Mouse (Mus musculus) lung, adult 2 months (tissue): ENCODE results near the gene Epn3.

ENCODE experiments used
- CTCF ChIP-seq: fragments of 200-500 bp; IDR thresholded peaks from 2 replicates; pipeline ENCODE4 v1.5.1; 2011; ENCODE audit warnings: mild to moderate bottlenecking, low read length, control low read depth; ENCODE audit not compliant: insufficient read depth
- POLR2A ChIP-seq: fragments of 200-500 bp; IDR thresholded peaks from 2 replicates; pipeline ENCODE4 v1.6.1; 2011; ENCODE audit warnings: low read depth, mild to moderate bottlenecking, control low read depth, low read length, borderline replicate concordance; ENCODE audit errors: extremely low read depth

DNA sequence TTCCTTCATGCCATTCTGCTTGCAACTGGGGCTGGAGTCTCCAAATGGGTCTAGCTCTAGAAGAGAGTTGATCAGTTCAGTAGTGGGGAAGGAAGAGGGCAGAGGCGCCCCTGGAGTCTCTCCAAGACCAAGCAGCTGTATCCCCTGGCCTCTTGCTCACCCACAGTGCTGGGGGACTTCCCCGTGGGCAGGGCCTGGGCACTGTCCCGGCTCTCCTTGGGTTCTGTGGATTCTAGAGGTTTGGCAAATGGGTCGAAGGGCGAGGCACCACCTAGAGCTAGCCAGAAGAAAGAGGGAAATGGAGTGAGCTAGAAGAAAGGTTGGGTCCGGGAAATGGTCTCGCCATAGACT is 8.1 kb downstream of the Epn3 start:
- TF ChIP-seq CTCF (no peak), POLR2A (no peak)
